Mouse (Mus musculus): Measurements from ENCODE around the gene Gabarap. TPM values are rescaled to one million over a fixed set of nuclear protein-coding genes. Genes with fewer than 3 reads are reported as not detected.

Gene Gabarap
- total RNA-seq, 1 experiment, result 70.6 TPM

- Histone ChIP-seq H3K27ac (ENCODE audit: insufficient read depth, low read depth, low read length, poor library complexity, severe bottlenecking) (peak overlapping the region; percentile 65; the same call in 1 of the 2 replicates), H3K4me1 (ENCODE audit: control insufficient read depth in 2 of 2, insufficient read depth in 2 of 2, low read length in 2 of 2, poor library complexity in 1 of 2) (peaks cover 0 to 2% of the 10 kb centered on the region in 2 experiments; a peak in 1 of 4 replicates), H3K9me3 (ENCODE audit: control insufficient read depth, insufficient read depth, low read depth, low read length) (no peaks in the 10 kb centered on the region), H3K4me3 (ENCODE audit: insufficient read depth in 1 of 2, low read depth in 1 of 2, low read length in 2 of 2, poor library complexity in 1 of 2, severe bottlenecking in 1 of 2) (peak overlapping the region; percentile 84 to 91), H3K9ac (ENCODE audit: insufficient read depth, low read depth, low read length, poor library complexity, severe bottlenecking) (peak overlapping the region; percentile 90), H3K36me3 (ENCODE audit: control insufficient read depth, insufficient read depth, low read length, poor library complexity, severe bottlenecking) (peaks cover 17% of the 10 kb centered on the region)
- in situ Hi-C loops (cut with MboI; ENCODE audit: low sequenced_read_pairs in 2 of 2, unreplicated experiment in 2 of 2), result no loop called here
- TF ChIP-seq ZC3H11A (IDR thresholded peaks at IDR 0.05; ENCODE audit: borderline replicate concordance, low read depth, low read length) (no peak), CHD2 (IDR thresholded peaks at IDR 0.05; ENCODE audit: low read depth, low read length) (no peak), HCFC1 (IDR thresholded peaks at IDR 0.05; ENCODE audit: borderline replicate concordance, insufficient read depth, low read length) (no peak)
- no peak for DNase-seq (ENCODE audit: low read depth, low spot score)
Measured at GRCm38 (mm10) chr11:69979827-69980195, 11.1 kb upstream of the Gabarap start.

- H3K4me1 ChIP-seq (ENCODE audit: control insufficient read depth in 2 of 2, insufficient read depth in 2 of 2, low read length in 2 of 2, poor library complexity in 1 of 2), result peaks cover 0 to 2% of the 10 kb centered on the region in 2 experiments; a peak in 1 of 4 replicates
- peak overlapping the region; percentile 91 to 96 for H3K4me3 ChIP-seq (ENCODE audit: insufficient read depth in 1 of 2, low read depth in 1 of 2, low read length in 2 of 2, poor library complexity in 1 of 2, severe bottlenecking in 1 of 2)
- in situ Hi-C loops (cut with MboI; ENCODE audit: low sequenced_read_pairs in 2 of 2, unreplicated experiment in 2 of 2), result no loop called here
- peak overlapping the region; percentile 99 for H3K9ac ChIP-seq (ENCODE audit: insufficient read depth, low read depth, low read length, poor library complexity, severe bottlenecking)
- H3K9me3 ChIP-seq (ENCODE audit: control insufficient read depth, insufficient read depth, low read depth, low read length), result no peaks in the 10 kb centered on the region
- H3K36me3 ChIP-seq (ENCODE audit: control insufficient read depth, insufficient read depth, low read length, poor library complexity, severe bottlenecking), result peaks cover 21% of the 10 kb centered on the region
- DNase-seq (ENCODE audit: low read depth, low spot score), result peak; percentile 100
- H3K27ac ChIP-seq (ENCODE audit: insufficient read depth, low read depth, low read length, poor library complexity, severe bottlenecking), result peak overlapping the region; percentile 99
- peak; percentile 71; the same call in 1 of the 2 replicates for TF ChIP-seq HCFC1 (IDR thresholded peaks at IDR 0.05; ENCODE audit: borderline replicate concordance, insufficient read depth, low read length)
- TF ChIP-seq MAFK (IDR thresholded peaks at IDR 0.05; ENCODE audit: insufficient read depth, low read depth, low read length), result no peak
- TF ChIP-seq CHD2 (IDR thresholded peaks at IDR 0.05; ENCODE audit: low read depth, low read length), result peak; percentile 29; the same call in 1 of the 2 replicates
Measured at GRCm38 (mm10) chr11:69980196-69981140, 10.5 kb upstream of the Gabarap start.

GRCm38 (mm10) chr11:69981141-69981762, 9.7 kb upstream of the Gabarap start, which contains the start of gene Ctdnep1:
TSS of gene Ctdnep1 (plus strand) at chr11:69981156.
- peak within 1 kb of the TSS; percentile 99 for H3K27ac ChIP-seq (ENCODE audit: insufficient read depth, low read depth, low read length, poor library complexity, severe bottlenecking)

GRCm38 (mm10) chr11:69982225-69982624, 8.7 kb upstream of the Gabarap start, which contains the start of gene Elp5:
TSS of gene Elp5 (minus strand) at chr11:69982517.
- TF ChIP-seq CHD2 (IDR thresholded peaks at IDR 0.05; ENCODE audit: low read depth, low read length) (no peak), ZC3H11A (IDR thresholded peaks at IDR 0.05; ENCODE audit: borderline replicate concordance, low read depth, low read length) (no peak), ZNF384 (IDR thresholded peaks at IDR 0.05; ENCODE audit: low read depth, low read length) (no peak), MAFK (IDR thresholded peaks at IDR 0.05; ENCODE audit: insufficient read depth, low read depth, low read length) (no peak), HCFC1 (IDR thresholded peaks at IDR 0.05; ENCODE audit: borderline replicate concordance, insufficient read depth, low read length) (no peak)
- Histone ChIP-seq H3K4me1 (ENCODE audit: control insufficient read depth in 2 of 2, insufficient read depth in 2 of 2, low read length in 2 of 2, poor library complexity in 1 of 2) (peaks cover 0 to 2% of the 10 kb centered on the region in 2 experiments; a peak in 1 of 4 replicates), H3K4me3 (ENCODE audit: insufficient read depth in 1 of 2, low read depth in 1 of 2, low read length in 2 of 2, poor library complexity in 1 of 2, severe bottlenecking in 1 of 2) (peak within 1 kb of the TSS; percentile 91 to 96), H3K9ac (ENCODE audit: insufficient read depth, low read depth, low read length, poor library complexity, severe bottlenecking) (peak within 1 kb of the TSS; percentile 91), H3K27ac (ENCODE audit: insufficient read depth, low read depth, low read length, poor library complexity, severe bottlenecking) (peak within 1 kb of the TSS; percentile 99), H3K9me3 (ENCODE audit: control insufficient read depth, insufficient read depth, low read depth, low read length) (no peaks in the 10 kb centered on the region), H3K36me3 (ENCODE audit: control insufficient read depth, insufficient read depth, low read length, poor library complexity, severe bottlenecking) (peaks cover 20% of the 10 kb centered on the region)
- in situ Hi-C loops (cut with MboI; ENCODE audit: low sequenced_read_pairs in 2 of 2, unreplicated experiment in 2 of 2), result no loop called here
- no peak for DNase-seq (ENCODE audit: low read depth, low spot score)

More at GRCm38 (mm10) chr11:69981141-69981762, 9.7 kb upstream of the Gabarap start, which contains the start of gene Ctdnep1:
- TF ChIP-seq HCFC1 (IDR thresholded peaks at IDR 0.05; ENCODE audit: borderline replicate concordance, insufficient read depth, low read length), result no peak
- no peak for TF ChIP-seq CHD2 (IDR thresholded peaks at IDR 0.05; ENCODE audit: low read depth, low read length)
- no peak for TF ChIP-seq MAFK (IDR thresholded peaks at IDR 0.05; ENCODE audit: insufficient read depth, low read depth, low read length)
- no peak for TF ChIP-seq ZNF384 (IDR thresholded peaks at IDR 0.05; ENCODE audit: low read depth, low read length)
- no peak for TF ChIP-seq ZC3H11A (IDR thresholded peaks at IDR 0.05; ENCODE audit: borderline replicate concordance, low read depth, low read length)
- peaks cover 0 to 2% of the 10 kb centered on the region in 2 experiments; a peak in 1 of 4 replicates for H3K4me1 ChIP-seq (ENCODE audit: control insufficient read depth in 2 of 2, insufficient read depth in 2 of 2, low read length in 2 of 2, poor library complexity in 1 of 2)
- peak within 1 kb of the TSS; percentile 91 to 96 for H3K4me3 ChIP-seq (ENCODE audit: insufficient read depth in 1 of 2, low read depth in 1 of 2, low read length in 2 of 2, poor library complexity in 1 of 2, severe bottlenecking in 1 of 2)
- in situ Hi-C loops (cut with MboI; ENCODE audit: low sequenced_read_pairs in 2 of 2, unreplicated experiment in 2 of 2), result no loop called here
- peak within 1 kb of the TSS; percentile 99 for H3K9ac ChIP-seq (ENCODE audit: insufficient read depth, low read depth, low read length, poor library complexity, severe bottlenecking)
- peaks cover 18% of the 10 kb centered on the region for H3K36me3 ChIP-seq (ENCODE audit: control insufficient read depth, insufficient read depth, low read length, poor library complexity, severe bottlenecking)
- no peak for DNase-seq (ENCODE audit: low read depth, low spot score)
- no peaks in the 10 kb centered on the region for H3K9me3 ChIP-seq (ENCODE audit: control insufficient read depth, insufficient read depth, low read depth, low read length)
